ENCODE assay signal across 8 mouse cellular contexts in genomic region chr8:105799091-105799812, GRCm38 (mm10). TPM values are rescaled to one million over a fixed set of nuclear protein-coding genes. Genes with fewer than 3 reads are reported as not detected.
A peak's percentile ranks its signal among the peaks of the same experiment; 100 is the strongest.
DNase-seq lines count a peak whose midpoint lies in the region; ATAC-seq and TF ChIP-seq lines count a peak whose summit lies in the region.

No protein-coding gene starts in this region.

- TF ChIP-seq CTCF in left cerebral cortex, adult 2 months (IDR thresholded peaks at IDR 0.05), result no peak
- TF ChIP-seq CTCF in brain, embryonic 14.5 days (IDR thresholded peaks at IDR 0.05; ENCODE audit: borderline replicate concordance, extremely low read depth, insufficient read depth, insufficient read length), result no peak
- TF ChIP-seq CTCF in gastrocnemius, adult 2 months (IDR thresholded peaks at IDR 0.05), result no peak

- no peak overlapping the region for H3K4me3 ChIP-seq in left cerebral cortex, adult 2 months
- H3K4me3 ChIP-seq in gastrocnemius, adult 2 months, result peak overlapping the region; percentile 9; the same call in 1 of the 2 replicates
- H3K4me3 ChIP-seq in intestine, embryonic 16.5 days (ENCODE audit: low read length), result peak overlapping the region; percentile 7; the same call in 1 of the 2 replicates
- H3K4me3 ChIP-seq in liver, embryonic 11.5 days (ENCODE audit: low read depth, low read length), result no peak overlapping the region

- peak; percentile 23 to 26 for DNase-seq in left cerebral cortex, adult 2 months (ENCODE audit: extremely low spot score in 1 of 2, low spot score in 2 of 2)
- DNase-seq in left cerebral cortex, adult 11 months (ENCODE audit: low spot score), result no peak
- peak; percentile 85 for DNase-seq in brain, embryonic 14.5 days (ENCODE audit: low read depth)
- peak; percentile 91 for DNase-seq in gastrocnemius, adult 2 months
- no peak for DNase-seq in liver, embryonic 11.5 days (ENCODE audit: low spot score)
- DNase-seq in ovary, postnatal 14 days (ENCODE audit: low spot score), result peak; percentile 76

- ATAC-seq in intestine, embryonic 16.5 days, result peak; percentile 83
- ATAC-seq in liver, embryonic 11.5 days (replicated peaks; ENCODE audit: low FRiP score), result no peak
- no peak for ATAC-seq in inflammation-experienced regulatory T-cells, adult 6 months

- H3K9ac ChIP-seq in intestine, embryonic 16.5 days (ENCODE audit: low read depth, low read length), result no peak overlapping the region
- H3K9ac ChIP-seq in liver, embryonic 11.5 days (ENCODE audit: low read depth, low read length), result peak overlapping the region; percentile 13; the same call in 1 of the 2 replicates

- intact Hi-C loops in left cerebral cortex, adult 2 months (cut with DNase I), result no loop called here
- intact Hi-C loops in gastrocnemius, adult 2 months (cut with DNase I), result no loop called here

- peak overlapping the region; percentile 22 for H3K4me2 ChIP-seq in intestine, embryonic 16.5 days (ENCODE audit: low read depth, low read length)
- H3K4me2 ChIP-seq in liver, embryonic 11.5 days, result peak overlapping the region; percentile 12; the same call in 1 of the 2 replicates

- whole genome bisulfite sequencing in intestine, embryonic 16.5 days, result 33% methylated on average over 8 of the region's 8 CpGs
- WGBS in liver, embryonic 11.5 days, result 62% methylated on average over 8 of the region's 8 CpGs

- no peaks in the 10 kb centered on the region for H3K36me3 ChIP-seq in intestine, embryonic 16.5 days (ENCODE audit: control insufficient read depth, insufficient read depth, low read length)
- H3K36me3 ChIP-seq in liver, embryonic 11.5 days (ENCODE audit: control insufficient read depth, insufficient read depth, low read length), result peaks cover 2% of the 10 kb centered on the region; the same call in 1 of the 2 replicates

- H3K27ac ChIP-seq in left cerebral cortex, adult 2 months, result no peak overlapping the region
- peak overlapping the region; percentile 86 for H3K27ac ChIP-seq in gastrocnemius, adult 2 months
- H3K27ac ChIP-seq in intestine, embryonic 16.5 days (ENCODE audit: low read length), result peak overlapping the region; percentile 73
- peak overlapping the region; percentile 14 for H3K27ac ChIP-seq in liver, embryonic 11.5 days (ENCODE audit: low read depth, low read length)

- H3K9me3 ChIP-seq in intestine, embryonic 16.5 days (ENCODE audit: control insufficient read depth, low read length), result no peaks in the 10 kb centered on the region
- no peaks in the 10 kb centered on the region for H3K9me3 ChIP-seq in liver, embryonic 11.5 days (ENCODE audit: control insufficient read depth, low read length)

- peaks cover 19% of the 10 kb centered on the region for H3K4me1 ChIP-seq in intestine, embryonic 16.5 days (ENCODE audit: control insufficient read depth, insufficient read depth, low read length)
- H3K4me1 ChIP-seq in liver, embryonic 11.5 days (replicated peaks; ENCODE audit: control insufficient read depth, insufficient read depth, low read length), result peaks cover 36% of the 10 kb centered on the region

- no peak for TF ChIP-seq POLR2A in brain, embryonic 14.5 days (IDR thresholded peaks at IDR 0.05; ENCODE audit: borderline replicate concordance, extremely low read depth, insufficient read depth, insufficient read length, poor library complexity, severe bottlenecking)

- no peaks in the 10 kb centered on the region for H3K27me3 ChIP-seq in intestine, embryonic 16.5 days (replicated peaks; ENCODE audit: control insufficient read depth, insufficient read depth, low read length)
- H3K27me3 ChIP-seq in liver, embryonic 11.5 days (replicated peaks; ENCODE audit: control insufficient read depth, insufficient read depth, low read length), result no peaks in the 10 kb centered on the region

RNA-seq across cellular contexts. Expression of gene Ranbp10, which starts 27.9 kb away (rescaled TPM):
- total RNA-seq in left cerebral cortex, adult 2 months (2021), result 10 to 100 TPM; 23.7 to 25.2 TPM
- polyA plus RNA-seq in brain, embryonic 14.5 days (2012; rRNA removed), result 35.7 and 39.7 TPM in 2 replicates
- total RNA-seq in gastrocnemius, adult 2 months (2021), result 10 to 100 TPM; 23.0 to 24.3 TPM
- 7.1 and 8.2 TPM in 2 replicates for polyA plus RNA-seq in intestine, embryonic 16.5 days (2015; fragmentation: Nextera tagmentation; extraction: Ambion mirVana)
- 20.2 and 22.0 TPM in 2 replicates for polyA plus RNA-seq in liver, embryonic 11.5 days (2014; fragmentation: Nextera tagmentation; extraction: Ambion mirVana)
- 1 to 10 TPM; 5.3 to 8.7 (median 5.9) TPM for polyA plus RNA-seq in inflammation-experienced regulatory T-cells, adult 6 months (2017; shearing (Covaris generic))

RNA-seq across cellular contexts. Expression of gene Tsnaxip1, which starts 28.3 kb away (rescaled TPM):
- under 1 TPM in 1 of 2 experiments, not detected in 1; 0.44 TPM for total RNA-seq in left cerebral cortex, adult 2 months (2021)
- polyA plus RNA-seq in brain, embryonic 14.5 days (2012; rRNA removed), result 0.37 and 0.54 TPM in 2 replicates
- total RNA-seq in gastrocnemius, adult 2 months (2021), result not detected
- not detected in 2 replicates for polyA plus RNA-seq in intestine, embryonic 16.5 days (2015; fragmentation: Nextera tagmentation; extraction: Ambion mirVana)
- polyA plus RNA-seq in liver, embryonic 11.5 days (2014; fragmentation: Nextera tagmentation; extraction: Ambion mirVana), result 0.12 TPM in 1 of 2 replicates, not detected in the other
- polyA plus RNA-seq in inflammation-experienced regulatory T-cells, adult 6 months (2017; shearing (Covaris generic)), result not detected

RNA-seq across cellular contexts. Expression of gene Gfod2, which starts 40.8 kb away (rescaled TPM):
- total RNA-seq in left cerebral cortex, adult 2 months (2021), result 10 to 100 TPM; 21.0 to 26.0 TPM
- polyA plus RNA-seq in brain, embryonic 14.5 days (2012; rRNA removed), result 56.1 and 62.6 TPM in 2 replicates
- total RNA-seq in gastrocnemius, adult 2 months (2021), result 1 to 10 TPM; 7.2 to 7.4 TPM
- 8.7 and 10.9 TPM in 2 replicates for polyA plus RNA-seq in intestine, embryonic 16.5 days (2015; fragmentation: Nextera tagmentation; extraction: Ambion mirVana)
- 9.0 and 10.7 TPM in 2 replicates for polyA plus RNA-seq in liver, embryonic 11.5 days (2014; fragmentation: Nextera tagmentation; extraction: Ambion mirVana)
- polyA plus RNA-seq in inflammation-experienced regulatory T-cells, adult 6 months (2017; shearing (Covaris generic)), result 1 to 10 TPM; 1.7 to 5.9 (median 3.9) TPM

RNA-seq across cellular contexts. Expression of gene Cenpt, which starts 53.8 kb away (rescaled TPM):
- 10 to 100 TPM; 16.8 to 17.6 TPM for total RNA-seq in left cerebral cortex, adult 2 months (2021)
- 83.0 and 109 TPM in 2 replicates for polyA plus RNA-seq in brain, embryonic 14.5 days (2012; rRNA removed)
- total RNA-seq in gastrocnemius, adult 2 months (2021), result 1 to 10 TPM; 1.0 to 1.8 TPM
- 25.5 and 28.9 TPM in 2 replicates for polyA plus RNA-seq in intestine, embryonic 16.5 days (2015; fragmentation: Nextera tagmentation; extraction: Ambion mirVana)
- 37.0 and 37.5 TPM in 2 replicates for polyA plus RNA-seq in liver, embryonic 11.5 days (2014; fragmentation: Nextera tagmentation; extraction: Ambion mirVana)
- 10 to 100 TPM; 13.8 to 22.1 (median 18.4) TPM for polyA plus RNA-seq in inflammation-experienced regulatory T-cells, adult 6 months (2017; shearing (Covaris generic))

RNA-seq across cellular contexts. Expression of gene Thap11, which starts 55.7 kb away (rescaled TPM):
- total RNA-seq in left cerebral cortex, adult 2 months (2021), result 10 to 100 TPM; 38.1 to 41.0 TPM
- 61.3 and 78.5 TPM in 2 replicates for polyA plus RNA-seq in brain, embryonic 14.5 days (2012; rRNA removed)
- total RNA-seq in gastrocnemius, adult 2 months (2021), result 10 to 100 TPM; 21.9 to 25.0 TPM
- polyA plus RNA-seq in intestine, embryonic 16.5 days (2015; fragmentation: Nextera tagmentation; extraction: Ambion mirVana), result 49.4 and 49.6 TPM in 2 replicates
- polyA plus RNA-seq in liver, embryonic 11.5 days (2014; fragmentation: Nextera tagmentation; extraction: Ambion mirVana), result 62.0 and 66.5 TPM in 2 replicates
- polyA plus RNA-seq in inflammation-experienced regulatory T-cells, adult 6 months (2017; shearing (Covaris generic)), result 1 to 10 TPM; 5.5 to 6.7 (median 6.0) TPM

Comparison
In these comparisons a context has a peak if more than half of its experiments do, and no peak if none do; other contexts are left out.
1. DNase-seq: peak in left cerebral cortex, adult 2 months (2 of 2), brain, embryonic 14.5 days (single experiment), gastrocnemius, adult 2 months (single experiment) and ovary, postnatal 14 days (single experiment); none in left cerebral cortex, adult 11 months (single experiment) and liver, embryonic 11.5 days (single experiment).
2. H3K4me3 ChIP-seq: peak in gastrocnemius, adult 2 months (single experiment) and intestine, embryonic 16.5 days (single experiment); none in left cerebral cortex, adult 2 months (single experiment) and liver, embryonic 11.5 days (single experiment).